Mouse (Mus musculus) neural tube, embryonic 11.5 days (tissue): Measurements from ENCODE around the gene Fuca1. TPM values are rescaled to one million over a fixed set of nuclear protein-coding genes. Genes with fewer than 3 reads are reported as not detected.

Experiments
- ATAC-seq: fragments of 200-750 bp; cut with Nextera tagmentation; 2 replicates; pipeline ENCODE4 v1.8.0; 2017; ENCODE audit warnings: moderate number of reproducible peaks, mild to moderate bottlenecking, moderate TSS enrichment, moderate library complexity; ENCODE audit not compliant: insufficient read depth, low FRiP score, low TSS enrichment
- DNase-seq: peaks from one replicate; pipeline ENCODE4 v3.0.0-alpha.2; 2015; ENCODE audit warnings: low spot score
- H3K27ac ChIP-seq: fragments of 300-500 bp; sonication (generic); 2 replicates; pipeline ENCODE4 v1.5.1; 2014; ENCODE audit warnings: low read depth, mild to moderate bottlenecking, low read length
- H3K27me3 ChIP-seq: fragments of 300-500 bp; sonication (generic); 2 replicates; pipeline ENCODE4 v1.6.1; 2014; ENCODE audit warnings: mild to moderate bottlenecking, low read length, mixed read lengths; ENCODE audit not compliant: control insufficient read depth, insufficient read depth
- H3K36me3 ChIP-seq: fragments of 300-500 bp; sonication (generic); 2 replicates; pipeline ENCODE4 v1.6.1; 2014; ENCODE audit warnings: mild to moderate bottlenecking, low read length, moderate library complexity, mixed read lengths; ENCODE audit not compliant: control insufficient read depth, insufficient read depth
- H3K4me1 ChIP-seq: fragments of 300-500 bp; sonication (generic); 2 replicates; pipeline ENCODE4 v1.6.1; 2014; ENCODE audit warnings: low read length, mixed read lengths; ENCODE audit not compliant: control insufficient read depth, insufficient read depth
- H3K4me2 ChIP-seq: fragments of 300-500 bp; sonication (generic); 2 replicates; pipeline ENCODE4 v1.6.1; 2014; ENCODE audit warnings: low read depth, mild to moderate bottlenecking, moderate library complexity
- H3K4me3 ChIP-seq: fragments of 300-500 bp; sonication (generic); 2 replicates; pipeline ENCODE4 v1.5.1; 2014; ENCODE audit warnings: low read depth, low read length
- H3K9ac ChIP-seq: fragments of 300-500 bp; sonication (generic); 2 replicates; pipeline ENCODE4 v1.6.1; 2014; ENCODE audit warnings: mild to moderate bottlenecking, low read length
- H3K9me3 ChIP-seq: fragments of 300-500 bp; sonication (generic); 2 replicates; pipeline ENCODE4 v1.6.1; 2016; ENCODE audit warnings: low read length; ENCODE audit not compliant: control insufficient read depth
- WGBS: fragments of 180-500 bp; shearing (Covaris S2); extraction: QIAGEN DNeasy Blood & Tissue Kit; methylation state at CpG from one replicate; pipeline ENCODE4 v1.1.7; 2014; 5-methylcytosine and 5-hydroxymethylcytosine counted together
- polyA plus RNA-seq: library from polyadenylated mRNA; unstranded; fragments of >200 nt; fragmentation: Nextera tagmentation; extraction: Ambion mirVana; gene quantifications from 2 replicates; pipeline ENCODE4 v1.2.1, GENCODE M21; 2014

Fuca1 gene
- polyA plus RNA-seq, 1 experiment from 2014 or later, result 60.6 TPM

GRCm38 (mm10) chr4:135896157-135896556, 24.4 kb upstream of the Fuca1 start:
- 80% methylated on average over 6 of the region's 6 CpGs for WGBS
- no peaks in the 10 kb centered on the region for H3K27me3 ChIP-seq
- no peak for ATAC-seq

GRCm38 (mm10) chr4:135898380-135899049, 22.0 kb upstream of the Fuca1 start:
- Histone ChIP-seq H3K9me3 (no peaks in the 10 kb centered on the region), H3K9ac (no peak overlapping the region), H3K4me3 (no peak overlapping the region), H3K36me3 (no peaks in the 10 kb centered on the region), H3K27me3 (no peaks in the 10 kb centered on the region), H3K27ac (no peak overlapping the region), H3K4me2 (no peak overlapping the region), H3K4me1 (no peaks in the 10 kb centered on the region)
- ATAC-seq (no peak), DNase-seq (no peak)
- 80% methylated on average over 9 of the region's 9 CpGs for WGBS

More at GRCm38 (mm10) chr4:135896157-135896556, 24.4 kb upstream of the Fuca1 start:
- Histone ChIP-seq H3K4me3 (no peak overlapping the region), H3K36me3 (no peaks in the 10 kb centered on the region), H3K4me2 (no peak overlapping the region), H3K27ac (no peak overlapping the region), H3K9me3 (no peaks in the 10 kb centered on the region), H3K9ac (no peak overlapping the region), H3K4me1 (no peaks in the 10 kb centered on the region)
- no peak for DNase-seq

GRCm38 (mm10) chr4:135899050-135899448, 21.5 kb upstream of the Fuca1 start:
- H3K27me3 ChIP-seq, result no peaks in the 10 kb centered on the region
- DNase-seq, result no peak
- no peak overlapping the region for H3K9ac ChIP-seq
- H3K4me2 ChIP-seq, result no peak overlapping the region
- no peaks in the 10 kb centered on the region for H3K9me3 ChIP-seq
- H3K4me3 ChIP-seq, result no peak overlapping the region
- no peaks in the 10 kb centered on the region for H3K36me3 ChIP-seq
- H3K4me1 ChIP-seq, result no peaks in the 10 kb centered on the region
- WGBS, result 85% methylated on average over 7 of the region's 7 CpGs
- no peak for ATAC-seq
- no peak overlapping the region for H3K27ac ChIP-seq

GRCm38 (mm10) chr4:135900008-135900407, 20.5 kb upstream of the Fuca1 start:
- Histone ChIP-seq H3K4me3 (no peak overlapping the region), H3K9me3 (no peaks in the 10 kb centered on the region), H3K9ac (no peak overlapping the region), H3K27ac (no peak overlapping the region), H3K4me2 (no peak overlapping the region), H3K36me3 (no peaks in the 10 kb centered on the region), H3K27me3 (no peaks in the 10 kb centered on the region), H3K4me1 (no peaks in the 10 kb centered on the region)
- WGBS, result 81% methylated on average over 5 of the region's 5 CpGs
- ATAC-seq (no peak), DNase-seq (no peak)

GRCm38 (mm10) chr4:135902606-135903242, 17.8 kb upstream of the Fuca1 start:
- no peak overlapping the region for H3K4me3 ChIP-seq
- H3K36me3 ChIP-seq, result no peaks in the 10 kb centered on the region
- WGBS, result 86% methylated on average over 4 of the region's 4 CpGs
- no peaks in the 10 kb centered on the region for H3K9me3 ChIP-seq
- no peak overlapping the region for H3K27ac ChIP-seq
- no peak for DNase-seq
- H3K27me3 ChIP-seq, result no peaks in the 10 kb centered on the region
- ATAC-seq, result no peak
- no peak overlapping the region for H3K9ac ChIP-seq
- H3K4me2 ChIP-seq, result no peak overlapping the region
- no peaks in the 10 kb centered on the region for H3K4me1 ChIP-seq

- Histone ChIP-seq H3K27ac (no peak overlapping the region), H3K36me3 (no peaks in the 10 kb centered on the region), H3K9me3 (no peaks in the 10 kb centered on the region), H3K9ac (no peak overlapping the region), H3K4me3 (no peak overlapping the region), H3K27me3 (no peaks in the 10 kb centered on the region), H3K4me2 (no peak overlapping the region), H3K4me1 (no peaks in the 10 kb centered on the region)
- no peak for ATAC-seq
- WGBS, result 63% methylated on average over 1 of the region's 1 CpGs
- DNase-seq, result no peak
Observed at GRCm38 (mm10) chr4:135904810-135905209, 15.7 kb upstream of the Fuca1 start.

- no peaks in the 10 kb centered on the region for H3K4me1 ChIP-seq
- ATAC-seq, result no peak
- H3K27ac ChIP-seq, result no peak overlapping the region
- H3K27me3 ChIP-seq, result no peaks in the 10 kb centered on the region
- DNase-seq, result no peak
- WGBS, result 93% methylated on average over 3 of the region's 3 CpGs
- no peaks in the 10 kb centered on the region for H3K9me3 ChIP-seq
- H3K4me2 ChIP-seq, result no peak overlapping the region
- H3K9ac ChIP-seq, result no peak overlapping the region
- H3K36me3 ChIP-seq, result no peaks in the 10 kb centered on the region
- no peak overlapping the region for H3K4me3 ChIP-seq
Observed at GRCm38 (mm10) chr4:135906633-135907032, 13.9 kb upstream of the Fuca1 start.

- DNase-seq (no peak), ATAC-seq (no peak)
- Histone ChIP-seq H3K4me3 (no peak overlapping the region), H3K36me3 (no peaks in the 10 kb centered on the region), H3K27me3 (no peaks in the 10 kb centered on the region), H3K9ac (no peak overlapping the region), H3K27ac (no peak overlapping the region), H3K4me1 (no peaks in the 10 kb centered on the region), H3K4me2 (no peak overlapping the region), H3K9me3 (no peaks in the 10 kb centered on the region)
- 70% methylated on average over 13 of the region's 13 CpGs for WGBS
Observed at GRCm38 (mm10) chr4:135909326-135910066, 11.0 kb upstream of the Fuca1 start.
